Mouse (Mus musculus): Measurements from ENCODE around the gene Shisa4.

GRCm38 (mm10) chr1:135363446-135363845, 11.6 kb downstream of the Shisa4 start:
- TF ChIP-seq EP300 (IDR thresholded peaks at IDR 0.05) (no peak), CTCF (IDR thresholded peaks at IDR 0.05) (no peak)

All from lung, postnatal 0 days (tissue).